Mouse (Mus musculus): ENCODE results near the gene P3h3. TPM values are rescaled to one million over a fixed set of nuclear protein-coding genes. Genes with fewer than 3 reads are reported as not detected.
"Not testable (repeated sequence)": the region's sequence is repeated elsewhere in the genome, so short reads cannot be mapped to it uniquely, and the experiment has no call there.

The P3h3 gene
- total RNA-seq (2018; cell fraction: chromatin; rRNA removed): 100 to 1,000 TPM in 19 of 26 experiments, 10 to 100 TPM in 7; 12.4 to 330 (median 173) TPM
- 10 to 100 TPM in 15 of 26 experiments, 1 to 10 TPM in 11; 4.9 to 18.1 (median 11.9) TPM for total RNA-seq (2018; cell fraction: cytosol; rRNA removed)
- total RNA-seq (2018; cell fraction: nucleus; rRNA removed): 100 to 1,000 TPM in 9 of 26 experiments, 10 to 100 TPM in 17; 16.6 to 205 (median 76.4) TPM
- 9.8 to 27.6 TPM (median 12.3 TPM) in 3 replicates for polyA plus RNA-seq (2018)

- H3K27ac ChIP-seq: no peak within 1 kb of the TSS
- under 1% methylated on average over 65 of the region's 86 CpGs for whole genome bisulfite sequencing (ENCODE audit: missing documents)
- H3K79me2 ChIP-seq (ENCODE audit: inconsistent target): peaks cover 13% of the 10 kb centered on the region; the same call in 1 of the 2 replicates
- H3K4me3 ChIP-seq (ENCODE audit: inconsistent target): no peak within 1 kb of the TSS; the same call in 1 of the 2 replicates
- H3K36me3 ChIP-seq (ENCODE audit: inconsistent target): peaks cover 19% of the 10 kb centered on the region; the same call in 1 of the 2 replicates
These were observed at the start of gene P3h3 for GRCm38 (mm10) chr6:124856916-124857839. P3h3 (minus strand) TSS chr6:124857752.

DNA sequence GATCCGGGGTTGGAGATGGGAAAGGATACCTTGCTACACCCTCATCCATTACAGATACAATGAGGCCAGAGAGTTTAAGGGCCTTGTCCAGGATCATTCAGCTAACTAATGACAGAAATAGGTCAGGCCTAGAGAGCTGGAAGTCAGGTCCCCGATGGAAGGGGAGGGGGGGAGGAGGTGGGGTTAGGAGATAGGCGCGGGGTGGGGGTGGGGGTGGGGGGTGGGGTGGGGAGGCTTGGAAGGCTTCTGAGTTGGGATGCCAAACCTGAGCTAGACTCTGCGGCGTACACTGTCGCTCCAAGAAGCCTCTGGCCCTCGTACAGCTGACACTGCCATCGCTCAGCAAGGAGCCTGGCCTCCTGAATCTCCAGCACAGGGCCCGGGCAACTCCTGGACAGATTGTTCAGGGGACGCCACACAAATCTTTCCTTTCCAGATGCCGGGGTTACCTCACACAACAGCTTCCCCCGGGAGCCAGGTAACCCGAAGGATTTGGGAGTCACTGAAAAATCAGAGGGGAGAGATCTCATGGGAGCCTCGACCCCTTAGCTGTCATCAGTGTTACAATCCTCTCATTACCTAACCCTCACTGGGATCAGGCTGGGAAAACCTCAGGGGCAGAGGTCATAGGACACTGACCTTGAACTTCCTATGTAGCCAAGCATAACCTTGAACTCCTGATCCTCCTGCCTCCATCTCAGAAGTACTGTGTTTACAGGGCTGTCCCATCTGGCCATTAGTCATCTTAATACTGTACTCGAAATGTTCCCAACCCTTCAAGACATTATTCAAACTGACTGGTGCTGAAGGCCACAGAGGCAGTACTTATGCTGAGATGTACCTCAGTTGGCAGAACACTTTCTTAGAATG lies 47.7 kb upstream of the P3h3 start:
- 94% methylated on average over 15 of the region's 16 CpGs for WGBS (ENCODE audit: missing documents)
- Histone ChIP-seq H3K79me2 (ENCODE audit: inconsistent target) (no peaks in the 10 kb centered on the region), H3K36me3 (ENCODE audit: inconsistent target) (no peaks in the 10 kb centered on the region), H3K4me3 (ENCODE audit: inconsistent target) (no peak overlapping the region), H3K27ac (no peak overlapping the region)

GRCm38 (mm10) chr6:124904161-124904981 lies 46.8 kb upstream of the P3h3 start:
- 44% methylated on average over 24 of the region's 24 CpGs for WGBS (ENCODE audit: missing documents)
- no peaks in the 10 kb centered on the region for H3K36me3 ChIP-seq (ENCODE audit: inconsistent target)
- peak overlapping the region; percentile 26 for H3K4me3 ChIP-seq (ENCODE audit: inconsistent target)
- no peaks in the 10 kb centered on the region for H3K79me2 ChIP-seq (ENCODE audit: inconsistent target)
- H3K27ac ChIP-seq: peak overlapping the region; percentile 90

- WGBS (ENCODE audit: missing documents): 1% methylated on average over 20 of the region's 23 CpGs
- H3K79me2 ChIP-seq (ENCODE audit: inconsistent target): no peaks in the 10 kb centered on the region
- no peaks in the 10 kb centered on the region for H3K36me3 ChIP-seq (ENCODE audit: inconsistent target)
- H3K4me3 ChIP-seq (ENCODE audit: inconsistent target): peak overlapping the region; percentile 26
- peak overlapping the region; percentile 90 for H3K27ac ChIP-seq
These were observed 46.1 kb upstream of the P3h3 start for GRCm38 (mm10) chr6:124903580-124904151.

- peak overlapping the region; percentile 97 for H3K27ac ChIP-seq
- H3K4me3 ChIP-seq (ENCODE audit: inconsistent target): no peak overlapping the region
- no peaks in the 10 kb centered on the region for H3K36me3 ChIP-seq (ENCODE audit: inconsistent target)
These were observed 44.3 kb upstream of the P3h3 start for GRCm38 (mm10) chr6:124901851-124902250.

DNA sequence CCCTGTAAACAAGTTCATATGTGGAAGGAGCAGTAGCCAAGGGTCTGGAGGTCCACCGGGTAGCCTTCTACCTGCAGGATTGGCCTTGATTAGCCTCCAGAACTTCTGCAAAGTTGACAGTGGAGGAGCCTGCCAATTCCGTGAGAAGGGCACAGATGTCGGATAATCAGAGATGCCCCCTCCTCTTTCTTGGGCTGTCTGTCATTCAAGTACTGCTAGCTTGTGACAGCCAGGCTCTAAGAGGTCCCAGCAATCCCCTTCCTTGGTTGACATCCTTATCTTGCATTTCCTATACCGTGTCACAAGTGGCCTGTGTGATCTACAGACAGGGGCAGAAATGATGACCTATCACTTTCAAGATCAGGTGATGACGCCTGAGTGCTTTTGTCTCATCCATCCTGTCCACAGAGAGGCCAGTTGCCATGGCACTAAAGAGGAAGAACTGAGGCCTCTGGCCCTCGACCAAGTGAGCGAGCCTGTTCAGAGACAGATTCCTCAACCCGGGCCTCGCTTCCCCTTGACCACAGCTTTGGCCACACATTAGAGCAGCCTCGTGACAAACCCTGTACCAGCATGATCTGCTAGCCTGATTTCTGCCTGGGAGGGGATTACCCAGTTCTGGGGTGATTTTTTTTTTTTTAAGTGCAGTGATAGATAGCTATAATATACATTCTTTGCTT lies 43.4 kb upstream of the P3h3 start:
- H3K27ac ChIP-seq: peak overlapping the region; percentile 97
- H3K36me3 ChIP-seq (ENCODE audit: inconsistent target): no peaks in the 10 kb centered on the region
- H3K4me3 ChIP-seq (ENCODE audit: inconsistent target): no peak overlapping the region
- WGBS (ENCODE audit: missing documents): 24% methylated on average over 10 of the region's 10 CpGs
- H3K79me2 ChIP-seq (ENCODE audit: inconsistent target): no peaks in the 10 kb centered on the region

More at GRCm38 (mm10) chr6:124901851-124902250, 44.3 kb upstream of the P3h3 start:
- H3K79me2 ChIP-seq (ENCODE audit: inconsistent target): no peaks in the 10 kb centered on the region

DNA sequence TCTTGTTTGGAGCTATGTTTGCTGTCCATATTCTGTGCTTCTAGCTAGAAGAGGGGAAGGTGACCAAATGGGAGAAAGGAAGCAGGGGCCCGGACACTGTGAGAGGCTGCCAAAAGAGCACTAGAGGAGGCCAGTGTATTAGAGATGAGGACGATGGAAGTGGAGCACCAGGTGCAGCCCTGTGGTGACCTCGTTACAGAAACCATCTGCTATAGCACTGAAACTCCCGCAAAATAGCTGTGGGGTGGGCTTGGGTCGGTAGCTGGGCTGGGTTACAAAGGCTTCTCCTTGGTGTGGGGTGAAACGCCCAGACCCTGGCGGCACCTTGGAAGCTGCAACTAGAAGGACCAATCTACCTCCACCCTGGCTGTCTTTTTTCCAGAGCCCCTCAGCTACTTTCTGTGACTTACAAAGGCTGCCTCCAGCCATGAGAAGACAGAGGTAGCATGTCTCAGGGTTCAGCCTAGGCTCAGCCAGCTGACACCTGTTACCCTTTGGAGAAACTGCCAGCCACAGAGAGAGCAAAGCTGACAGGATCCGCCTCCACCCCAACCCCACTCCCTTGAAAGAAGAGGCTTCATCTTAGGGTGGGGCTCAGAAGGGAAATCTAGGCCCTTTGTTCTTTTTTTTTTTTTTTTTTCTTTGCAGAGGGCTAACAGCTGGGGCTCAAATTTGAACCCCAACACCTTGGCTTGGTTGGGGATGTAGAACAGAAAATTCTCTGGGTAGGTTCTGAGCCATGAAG lies 42.7 kb upstream of the P3h3 start:
- no peaks in the 10 kb centered on the region for H3K79me2 ChIP-seq (ENCODE audit: inconsistent target)
- H3K27ac ChIP-seq: peak overlapping the region; percentile 97
- H3K4me3 ChIP-seq (ENCODE audit: inconsistent target): no peak overlapping the region
- 85% methylated on average over 8 of the region's 8 CpGs for WGBS (ENCODE audit: missing documents)
- H3K36me3 ChIP-seq (ENCODE audit: inconsistent target): no peaks in the 10 kb centered on the region

GRCm38 (mm10) chr6:124898359-124898758 lies 40.8 kb upstream of the P3h3 start:
- H3K27ac ChIP-seq: peak overlapping the region; percentile 97
- no peaks in the 10 kb centered on the region for H3K79me2 ChIP-seq (ENCODE audit: inconsistent target)
- H3K4me3 ChIP-seq (ENCODE audit: inconsistent target): no peak overlapping the region
- WGBS (ENCODE audit: missing documents): 0% methylated on average over 3 of the region's 3 CpGs
- H3K36me3 ChIP-seq (ENCODE audit: inconsistent target): no peaks in the 10 kb centered on the region

DNA sequence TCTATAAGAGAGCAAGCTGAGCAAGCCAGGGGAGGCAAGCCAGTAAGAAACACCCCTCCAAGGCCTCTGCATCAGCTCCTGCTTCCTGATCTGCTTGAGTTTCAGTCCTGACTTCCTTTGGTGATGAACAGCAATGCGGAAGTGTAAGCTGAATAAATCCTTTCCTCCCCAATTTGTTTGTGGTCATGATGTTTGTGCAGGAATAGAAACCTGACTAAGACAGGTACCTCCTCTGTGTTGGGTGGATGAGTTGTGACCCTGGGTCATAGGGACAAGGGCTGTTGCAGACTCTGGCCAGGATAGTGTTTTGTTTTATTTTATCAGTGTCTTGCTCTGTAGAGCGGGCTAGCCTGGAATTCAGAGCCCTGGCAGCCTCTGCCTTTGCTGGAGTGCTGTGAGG lies 36.6 kb upstream of the P3h3 start:
- not testable (repeated sequence) for H3K4me3 ChIP-seq (ENCODE audit: inconsistent target); H3K79me2 ChIP-seq (ENCODE audit: inconsistent target); H3K36me3 ChIP-seq (ENCODE audit: inconsistent target)
- H3K27ac ChIP-seq: peak overlapping the region; percentile 77
- WGBS (ENCODE audit: missing documents): 100% methylated on average over 1 of the region's 2 CpGs

GRCm38 (mm10) chr6:124890997-124891396 lies 33.4 kb upstream of the P3h3 start:
- H3K79me2 ChIP-seq (ENCODE audit: inconsistent target): no peaks in the 10 kb centered on the region; the same call in 1 of the 2 replicates
- H3K36me3 ChIP-seq (ENCODE audit: inconsistent target): no peaks in the 10 kb centered on the region
- H3K27ac ChIP-seq: no peak overlapping the region
- H3K4me3 ChIP-seq (ENCODE audit: inconsistent target): no peak overlapping the region
- WGBS (ENCODE audit: missing documents): 64% methylated on average over 6 of the region's 6 CpGs

GRCm38 (mm10) chr6:124888555-124889125 lies 31.1 kb upstream of the P3h3 start:
- Histone ChIP-seq H3K27ac (no peak overlapping the region), H3K36me3 (ENCODE audit: inconsistent target) (no peaks in the 10 kb centered on the region), H3K4me3 (ENCODE audit: inconsistent target) (no peak overlapping the region), H3K79me2 (ENCODE audit: inconsistent target) (no peaks in the 10 kb centered on the region; the same call in 1 of the 2 replicates)
- WGBS (ENCODE audit: missing documents): 92% methylated on average over 5 of the region's 6 CpGs

DNA sequence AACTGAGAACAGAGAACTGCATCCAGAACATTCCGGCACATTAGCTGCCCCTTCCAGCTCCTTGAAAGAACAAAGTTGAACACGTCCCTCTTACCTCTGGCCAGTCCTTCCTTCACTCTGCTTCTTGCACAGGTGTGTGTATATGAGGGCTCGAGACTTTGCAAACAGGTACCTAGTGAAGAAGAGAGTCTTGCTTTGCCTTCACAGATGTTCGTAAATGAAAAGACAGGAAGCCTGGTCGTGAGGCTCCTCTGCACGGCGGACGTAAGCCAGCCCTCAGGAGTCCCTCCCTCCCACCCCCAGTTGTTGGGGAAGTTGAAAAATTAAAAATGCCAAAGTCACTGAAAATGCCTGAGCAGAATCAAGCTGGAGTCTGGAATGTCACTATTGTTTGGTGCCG lies 30.4 kb upstream of the P3h3 start, which contains the start of gene Cd4:
TSS of gene Cd4 (minus strand) at position 236 of the 400 bp plus-strand sequence.
- Histone ChIP-seq H3K27ac (no peak within 1 kb of the TSS), H3K4me3 (ENCODE audit: inconsistent target) (no peak within 1 kb of the TSS), H3K79me2 (ENCODE audit: inconsistent target) (no peaks in the 10 kb centered on the region; the same call in 1 of the 2 replicates), H3K36me3 (ENCODE audit: inconsistent target) (no peaks in the 10 kb centered on the region)
- 67% methylated on average over 9 of the region's 9 CpGs for WGBS (ENCODE audit: missing documents)

Measured in macrophage (primary cell).